Mouse (Mus musculus) macrophage (primary cell): Measurements from ENCODE around the gene Pianp. TPM values are rescaled to one million over a fixed set of nuclear protein-coding genes. Genes with fewer than 3 reads are reported as not detected.
A peak's percentile ranks its signal among the peaks of the same experiment; 100 is the strongest.

ENCODE experiments used
- H3K27ac ChIP-seq: fragments of 350-480 bp; formaldehyde crosslinking; 2 replicates; pipeline ENCODE4 v1.9.0; 2021
- H3K36me3 ChIP-seq: fragments of 350-480 bp; formaldehyde crosslinking; 2 replicates; pipeline ENCODE4 v1.9.0; 2021; ENCODE audit errors: inconsistent target
- H3K4me3 ChIP-seq: fragments of 350-480 bp; formaldehyde crosslinking; 2 replicates; pipeline ENCODE4 v1.9.0; 2021; ENCODE audit errors: inconsistent target
- H3K79me2 ChIP-seq: fragments of 350-480 bp; formaldehyde crosslinking; 2 replicates; pipeline ENCODE4 v1.9.0; 2021; ENCODE audit errors: inconsistent target
- WGBS: methylation state at CpG from one replicate; pipeline ENCODE4 v1.1.7; 2026; ENCODE audit warnings: inconsistent platforms; ENCODE audit not compliant: missing documents; 5-methylcytosine and 5-hydroxymethylcytosine counted together
- polyA plus RNA-seq: library from polyadenylated mRNA; stranded (reverse); fragments of 250-400 nt; gene quantifications from 3 replicates; pipeline ENCODE4 v1.2.4, GENCODE M21; 2018; ENCODE audit warnings: inconsistent platforms

Gene Pianp
- polyA plus RNA-seq, 1 experiment from 2014 or later: 32.4 TPM

GRCm38 (mm10) chr6:125039131-125039530, 42.6 kb downstream of the Pianp start:
- Histone ChIP-seq H3K4me3 (peak overlapping the region; percentile 83), H3K27ac (peak overlapping the region; percentile 84), H3K36me3 (peaks cover 29% of the 10 kb centered on the region), H3K79me2 (peaks cover 35% of the 10 kb centered on the region)
- 9% methylated on average over 8 of the region's 8 CpGs for WGBS

- under 1% methylated on average over 26 of the region's 26 CpGs for WGBS
- peak within 1 kb of the TSS; percentile 84 for H3K27ac ChIP-seq
- H3K36me3 ChIP-seq: peaks cover 29% of the 10 kb centered on the region
- peaks cover 35% of the 10 kb centered on the region for H3K79me2 ChIP-seq
- peak within 1 kb of the TSS; percentile 83 for H3K4me3 ChIP-seq
These were observed 43.1 kb downstream of the Pianp start, which contains the start of gene Ing4 for GRCm38 (mm10) chr6:125039533-125040153. Gene Ing4, plus strand, starts transcription at chr6:125039760.

DNA sequence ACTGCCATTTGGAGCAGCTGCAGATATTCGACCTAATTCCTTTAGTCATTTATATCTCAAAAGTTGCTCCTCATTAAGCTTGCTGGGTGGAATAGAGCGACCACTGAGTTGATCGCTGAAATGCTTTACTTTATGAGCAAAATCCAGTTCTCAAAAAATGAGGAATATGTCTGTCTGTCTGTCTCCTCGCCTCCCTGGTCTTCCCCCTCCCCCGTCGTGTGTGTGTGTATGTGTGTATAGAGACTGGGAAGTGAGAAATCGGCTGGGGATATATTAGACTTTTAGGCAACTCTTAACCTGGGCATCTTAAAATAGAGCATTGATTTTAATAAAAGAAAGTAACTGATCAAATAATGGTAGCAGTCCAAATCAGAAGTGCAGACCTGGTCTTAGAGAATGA, 43.7 kb downstream of the Pianp start:
- Histone ChIP-seq H3K79me2 (peaks cover 35% of the 10 kb centered on the region), H3K27ac (peak overlapping the region; percentile 84), H3K4me3 (peak overlapping the region; percentile 83), H3K36me3 (peaks cover 28% of the 10 kb centered on the region)
- 4% methylated on average over 7 of the region's 7 CpGs for WGBS

GRCm38 (mm10) chr6:125041047-125041446, 44.6 kb downstream of the Pianp start:
- WGBS: 16% methylated on average over 7 of the region's 7 CpGs
- H3K4me3 ChIP-seq: peak overlapping the region; percentile 83; the same call in 1 of the 2 replicates
- H3K36me3 ChIP-seq: peaks cover 26% of the 10 kb centered on the region
- H3K27ac ChIP-seq: peak overlapping the region; percentile 84
- peaks cover 35% of the 10 kb centered on the region for H3K79me2 ChIP-seq

GRCm38 (mm10) chr6:125042081-125042480, 45.6 kb downstream of the Pianp start:
- WGBS: 90% methylated on average over 7 of the region's 7 CpGs
- H3K27ac ChIP-seq: peak overlapping the region; percentile 84
- peaks cover 27% of the 10 kb centered on the region for H3K36me3 ChIP-seq
- H3K4me3 ChIP-seq: no peak overlapping the region
- H3K79me2 ChIP-seq: peaks cover 35% of the 10 kb centered on the region

DNA sequence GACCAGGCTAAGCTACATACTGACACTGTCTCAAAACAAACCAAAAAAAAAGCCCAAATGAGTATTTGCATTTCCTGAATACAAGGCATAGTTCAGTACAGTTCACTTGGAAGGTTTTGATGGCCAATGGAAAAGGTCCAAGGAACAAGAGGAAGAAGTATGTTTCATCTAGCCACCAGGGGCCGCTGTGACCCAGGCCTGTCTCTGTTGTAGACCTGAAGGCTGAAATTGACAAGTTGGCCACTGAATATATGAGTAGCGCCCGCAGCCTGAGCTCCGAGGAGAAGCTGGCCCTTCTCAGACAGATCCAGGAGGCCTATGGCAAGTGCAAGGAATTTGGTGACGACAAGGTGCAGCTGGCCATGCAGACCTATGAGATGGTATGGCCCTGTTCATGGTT, 50.2 kb downstream of the Pianp start:
- peaks cover 69% of the 10 kb centered on the region for H3K36me3 ChIP-seq
- 43% methylated on average over 5 of the region's 5 CpGs for WGBS
- no peak overlapping the region for H3K4me3 ChIP-seq
- peaks cover 21% of the 10 kb centered on the region for H3K79me2 ChIP-seq
- no peak overlapping the region for H3K27ac ChIP-seq

GRCm38 (mm10) chr6:125049678-125050077, 53.2 kb downstream of the Pianp start, which contains the start of gene Acrbp:
Gene Acrbp, plus strand, starts transcription at chr6:125049689.
- WGBS: 85% methylated on average over 17 of the region's 20 CpGs
- no peak within 1 kb of the TSS for H3K27ac ChIP-seq
- H3K36me3 ChIP-seq: peaks cover 73% of the 10 kb centered on the region
- no peaks in the 10 kb centered on the region for H3K79me2 ChIP-seq
- no peak within 1 kb of the TSS for H3K4me3 ChIP-seq

DNA sequence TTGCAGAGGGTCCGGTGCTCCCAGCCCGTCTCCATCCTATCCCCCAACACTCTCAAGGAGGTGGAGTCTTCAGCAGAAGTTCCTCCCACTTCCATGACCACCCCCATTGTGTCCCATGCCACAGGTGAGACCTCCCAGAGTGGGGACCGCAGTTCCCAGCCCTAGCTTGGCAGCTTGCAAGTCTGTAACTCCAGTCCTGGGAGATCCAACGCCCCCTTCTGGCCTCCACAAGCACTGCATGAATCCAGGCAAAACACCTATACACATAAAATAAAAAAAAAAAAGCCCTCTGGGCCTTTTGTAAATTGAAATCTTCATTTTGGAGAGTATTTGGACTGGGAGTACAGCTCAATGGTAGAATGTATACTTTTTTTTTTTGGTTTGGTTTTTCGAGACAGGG, 54.7 kb downstream of the Pianp start:
- 57% methylated on average over 3 of the region's 5 CpGs for WGBS
- H3K27ac ChIP-seq: no peak overlapping the region
- peaks cover 66% of the 10 kb centered on the region for H3K36me3 ChIP-seq
- H3K79me2 ChIP-seq: no peaks in the 10 kb centered on the region
- no peak overlapping the region for H3K4me3 ChIP-seq

Other genes with a start within 250 kb of the Pianp start
- not detected in 3 replicates for gene Gm45234, start 240.7 kb upstream of the Pianp start, polyA plus RNA-seq
- 17.0 to 35.6 TPM (median 21.7 TPM) in 3 replicates for gene Atn1, start 240.2 kb upstream of the Pianp start, polyA plus RNA-seq
- 4.8 to 9.6 TPM (median 6.7 TPM) in 3 replicates for gene Eno2, start 227.0 kb upstream of the Pianp start, polyA plus RNA-seq
- gene Lrrc23, start 217.0 kb upstream of the Pianp start, polyA plus RNA-seq: not detected in 3 replicates
- gene Spsb2, start 188.0 kb upstream of the Pianp start, polyA plus RNA-seq: 24.2 to 48.9 TPM (median 43.2 TPM) in 3 replicates
- 195 to 347 TPM (median 203 TPM) in 3 replicates for gene Tpi1, start 182.4 kb upstream of the Pianp start, polyA plus RNA-seq
- 61.4 to 91.7 TPM (median 71.1 TPM) in 3 replicates for gene Usp5, start 167.2 kb upstream of the Pianp start, polyA plus RNA-seq
- gene Cdca3, start 167.1 kb upstream of the Pianp start, polyA plus RNA-seq: 3.2 to 22.0 TPM (median 8.6 TPM) in 3 replicates
- gene Gnb3, start 156.4 kb upstream of the Pianp start, polyA plus RNA-seq: 0.27 TPM in 1 of 3 replicates, not detected in the others
- gene P3h3, start 138.9 kb upstream of the Pianp start, polyA plus RNA-seq: 9.8 to 27.6 TPM (median 12.3 TPM) in 3 replicates
- 20.0 to 195 TPM (median 70.2 TPM) in 3 replicates for gene Gpr162, start 132.7 kb upstream of the Pianp start, polyA plus RNA-seq
- gene Cd4, start 108.5 kb upstream of the Pianp start, polyA plus RNA-seq: 49.3 to 211 TPM (median 83.5 TPM) in 3 replicates
- 1.5 to 1.8 TPM (median 1.5 TPM) in 3 replicates for gene Lag3, start 85.0 kb upstream of the Pianp start, polyA plus RNA-seq
- 540 to 1,227 TPM (median 1,212 TPM) in 3 replicates for gene Ptms, start 76.6 kb upstream of the Pianp start, polyA plus RNA-seq
- 179 to 203 TPM (median 199 TPM) in 3 replicates for gene Mlf2, start 65.3 kb upstream of the Pianp start, polyA plus RNA-seq
- gene Cops7a, start 31.2 kb upstream of the Pianp start, polyA plus RNA-seq: 42.8 to 68.7 TPM (median 51.4 TPM) in 3 replicates
- gene Zfp384, start 12.5 kb downstream of the Pianp start, polyA plus RNA-seq: 35.4 to 57.8 TPM (median 41.9 TPM) in 3 replicates
- gene Ing4, start 43.1 kb downstream of the Pianp start, polyA plus RNA-seq: 40.7 to 67.3 TPM (median 57.5 TPM) in 3 replicates
- 1.4 to 5.9 TPM (median 3.2 TPM) in 3 replicates for gene Acrbp, start 53.0 kb downstream of the Pianp start, polyA plus RNA-seq
- 10.0 to 28.0 TPM (median 23.5 TPM) in 3 replicates for gene Lpar5, start 71.2 kb downstream of the Pianp start, polyA plus RNA-seq
- 102 to 280 TPM (median 126 TPM) in 3 replicates for gene Chd4, start 99.3 kb downstream of the Pianp start, polyA plus RNA-seq
- gene Nop2, start 135.2 kb downstream of the Pianp start, polyA plus RNA-seq: 15.3 to 47.0 TPM (median 23.8 TPM) in 3 replicates
- 14.3 to 29.7 TPM (median 18.2 TPM) in 3 replicates for gene Iffo1, start 148.5 kb downstream of the Pianp start, polyA plus RNA-seq
- gene Gapdh, start 169.8 kb downstream of the Pianp start, polyA plus RNA-seq: 1,249 to 2,484 TPM (median 2,323 TPM) in 3 replicates
- 6.0 to 12.7 TPM (median 10.3 TPM) in 3 replicates for gene Ncapd2, start 195.0 kb downstream of the Pianp start, polyA plus RNA-seq
- gene Mrpl51, start 195.1 kb downstream of the Pianp start, polyA plus RNA-seq: 32.5 to 47.9 TPM (median 40.8 TPM) in 3 replicates
- gene Vamp1, start 218.9 kb downstream of the Pianp start, polyA plus RNA-seq: 4.9 to 8.4 TPM (median 6.3 TPM) in 3 replicates
- gene Tapbpl, start 235.2 kb downstream of the Pianp start, polyA plus RNA-seq: 11.1 to 31.4 TPM (median 11.5 TPM) in 3 replicates
- not detected in 3 replicates for gene Cd27, start 240.3 kb downstream of the Pianp start, polyA plus RNA-seq